Mouse (Mus musculus) G1E (cell line): ENCODE results near the gene Myo1f. TPM values are rescaled to one million over a fixed set of nuclear protein-coding genes. Genes with fewer than 3 reads are reported as not detected.
A peak's percentile ranks its signal among the peaks of the same experiment; 100 is the strongest.

Experiments used
- ATAC-seq: 2 replicates; pipeline ENCODE4 v1.8.0; 2016; ENCODE audit warnings: mild to moderate bottlenecking; ENCODE audit not compliant: insufficient number of reproducible peaks, poor library complexity, low FRiP score, severe bottlenecking; ENCODE audit errors: extremely low read depth
- DNase-seq: peaks from one replicate; pipeline ENCODE4 v3.0.0; 2012; ENCODE audit warnings: low spot score
- H3K27me3 ChIP-seq: 2 replicates; pipeline ENCODE4 v1.6.1; 2012; ENCODE audit warnings: mild to moderate bottlenecking, low read length, inconsistent platforms; ENCODE audit not compliant: insufficient read depth
- H3K36me3 ChIP-seq: replicated peaks from 2 replicates; pipeline ENCODE3; 2012; ENCODE audit warnings: mild to moderate bottlenecking, inconsistent platforms
- H3K4me1 ChIP-seq: 2 replicates; pipeline ENCODE4 v1.6.1; 2012; ENCODE audit warnings: low read depth, low read length, inconsistent platforms, mixed read lengths; ENCODE audit not compliant: insufficient read depth
- H3K4me3 ChIP-seq: 2 replicates; pipeline ENCODE4 v1.5.1; 2012; ENCODE audit warnings: low read depth, mild to moderate bottlenecking, inconsistent platforms, low read length, moderate library complexity, mixed read lengths
- H3K9me3 ChIP-seq: replicated peaks from 2 replicates; pipeline ENCODE4 v1.6.1; 2012; ENCODE audit warnings: inconsistent platforms
- CTCF ChIP-seq: IDR thresholded peaks from 2 replicates; pipeline ENCODE4 v1.5.1; 2012; ENCODE audit warnings: low read depth, low read length, inconsistent platforms, mixed read lengths
- GATA1 ChIP-seq: IDR thresholded peaks from 2 replicates; pipeline ENCODE4 v1.6.1; 2012; ENCODE audit warnings: borderline replicate concordance, low read length, inconsistent platforms, mixed read lengths
- GATA2 ChIP-seq: IDR thresholded peaks from 2 replicates; pipeline ENCODE4 v1.6.1; 2012; ENCODE audit warnings: low read depth, low read length, inconsistent platforms, borderline replicate concordance
- POLR2AphosphoS5 ChIP-seq: IDR thresholded peaks from 2 replicates; pipeline ENCODE4 v1.6.1; 2012; ENCODE audit warnings: low read depth, low read length, inconsistent platforms; ENCODE audit not compliant: insufficient replicate concordance
- TAL1 ChIP-seq: conservative IDR thresholded peaks from 2 replicates; pipeline ENCODE4 v1.6.1; 2012; ENCODE audit warnings: low read depth, low read length, inconsistent platforms, mixed read lengths
- polyA plus RNA-seq: library from polyadenylated mRNA; stranded (reverse); fragments of >175 nt; gene quantifications from 2 replicates; pipeline ENCODE4 v1.2.3, GENCODE M21; 2012
- total RNA-seq, 2 experiments: library from RNA; stranded (forward) in 1 of 2; stranded (reverse) in 1 of 2; fragments of 200-1000 nt in 1 of 2; fragments of >200 nt in 1 of 2; fragmentation: Nextera tagmentation in 1 of 2; gene quantifications; 2 replicates each; pipeline ENCODE4 v1.2.3; 2014 to 2017

Gene Myo1f
- total and polyA plus RNA-seq, 3 experiments = 0.17 to 2.1 (median 0.90) TPM

DNA sequence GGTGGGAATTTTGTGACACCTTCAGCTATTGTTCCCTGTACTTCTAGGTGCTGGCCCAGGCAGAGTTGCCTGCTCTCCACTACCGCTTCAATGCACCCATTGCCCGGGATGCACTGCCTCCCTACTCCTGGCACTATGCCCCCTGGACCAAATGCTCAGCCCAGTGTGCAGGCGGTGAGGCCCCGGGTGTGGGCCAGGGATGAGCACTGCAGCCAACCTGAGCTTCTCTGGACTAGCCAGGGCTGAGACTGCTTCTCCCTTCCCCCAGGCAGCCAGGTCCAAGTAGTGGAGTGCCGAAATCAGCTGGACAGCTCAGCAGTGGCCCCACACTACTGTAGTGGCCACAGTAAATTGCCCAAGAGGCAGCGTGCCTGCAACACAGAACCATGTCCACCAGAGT is 6.3 kb upstream of the Myo1f start:
- no peaks in the 10 kb centered on the region for H3K9me3 ChIP-seq
- DNase-seq (no peak), ATAC-seq (no peak)
- TF ChIP-seq CTCF = no peak
- TF ChIP-seq TAL1 = no peak
- no peak for TF ChIP-seq POLR2AphosphoS5
- TF ChIP-seq GATA2 = no peak
- TF ChIP-seq GATA1 = no peak
- no peaks in the 10 kb centered on the region for H3K4me1 ChIP-seq
- H3K36me3 ChIP-seq = peaks cover 8% of the 10 kb centered on the region
- peaks cover 12% of the 10 kb centered on the region; the same call in 1 of the 2 replicates for H3K27me3 ChIP-seq
- no peak overlapping the region for H3K4me3 ChIP-seq

DNA sequence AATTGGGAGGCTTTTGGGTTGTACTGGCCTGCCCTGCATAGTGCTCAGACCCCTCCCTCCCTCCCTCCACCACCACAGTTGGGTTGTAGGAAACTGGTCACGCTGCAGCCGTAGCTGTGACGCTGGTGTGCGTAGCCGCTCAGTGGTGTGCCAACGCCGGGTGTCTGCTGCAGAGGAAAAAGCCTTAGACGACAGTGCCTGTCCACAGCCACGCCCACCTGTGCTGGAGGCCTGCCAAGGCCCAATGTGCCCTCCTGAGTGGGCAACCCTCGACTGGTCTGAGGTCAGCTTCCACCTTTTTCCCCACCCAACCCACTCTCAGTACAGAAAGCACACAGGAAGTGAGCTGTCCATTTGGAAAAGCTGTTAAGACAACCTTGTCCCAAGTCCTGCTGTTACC is 5.1 kb upstream of the Myo1f start:
- H3K36me3 ChIP-seq = peaks cover 8% of the 10 kb centered on the region
- no peak overlapping the region for H3K4me3 ChIP-seq
- H3K9me3 ChIP-seq = no peaks in the 10 kb centered on the region
- no peak for ATAC-seq
- DNase-seq = no peak
- peaks cover under 1% of the 10 kb centered on the region; the same call in 1 of the 2 replicates for H3K4me1 ChIP-seq
- TF ChIP-seq TAL1 (no peak), CTCF (no peak), GATA1 (no peak), POLR2AphosphoS5 (no peak), GATA2 (no peak)
- H3K27me3 ChIP-seq = peaks cover 8% of the 10 kb centered on the region; the same call in 1 of the 2 replicates

DNA sequence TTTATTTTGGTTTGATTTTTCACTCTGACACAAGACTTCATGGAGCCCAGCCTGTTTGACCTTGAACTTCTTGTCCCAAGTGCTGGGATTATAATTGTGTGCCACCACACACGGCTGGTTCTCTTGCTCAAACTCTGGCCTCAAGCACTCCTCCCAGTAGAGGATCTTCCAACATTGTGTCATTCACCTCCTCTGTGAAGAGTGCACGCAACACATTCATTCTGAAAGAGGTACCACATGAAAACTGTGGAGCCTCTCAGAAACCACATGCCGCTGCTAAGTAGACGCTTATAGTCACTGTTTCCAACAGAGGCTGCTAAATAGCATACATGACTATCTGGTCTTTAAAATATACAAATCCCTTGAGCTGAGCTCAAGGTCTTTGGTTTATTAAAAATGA is 3.4 kb upstream of the Myo1f start:
- peaks cover 10% of the 10 kb centered on the region for H3K27me3 ChIP-seq
- H3K4me1 ChIP-seq = peaks cover 5% of the 10 kb centered on the region; the same call in 1 of the 2 replicates
- no peak for TF ChIP-seq GATA1
- TF ChIP-seq CTCF = no peak
- TF ChIP-seq POLR2AphosphoS5 = no peak
- no peak for TF ChIP-seq TAL1
- TF ChIP-seq GATA2 = no peak
- no peak for DNase-seq
- no peak overlapping the region for H3K4me3 ChIP-seq
- no peak for ATAC-seq
- no peaks in the 10 kb centered on the region for H3K9me3 ChIP-seq
- peaks cover 8% of the 10 kb centered on the region for H3K36me3 ChIP-seq

DNA sequence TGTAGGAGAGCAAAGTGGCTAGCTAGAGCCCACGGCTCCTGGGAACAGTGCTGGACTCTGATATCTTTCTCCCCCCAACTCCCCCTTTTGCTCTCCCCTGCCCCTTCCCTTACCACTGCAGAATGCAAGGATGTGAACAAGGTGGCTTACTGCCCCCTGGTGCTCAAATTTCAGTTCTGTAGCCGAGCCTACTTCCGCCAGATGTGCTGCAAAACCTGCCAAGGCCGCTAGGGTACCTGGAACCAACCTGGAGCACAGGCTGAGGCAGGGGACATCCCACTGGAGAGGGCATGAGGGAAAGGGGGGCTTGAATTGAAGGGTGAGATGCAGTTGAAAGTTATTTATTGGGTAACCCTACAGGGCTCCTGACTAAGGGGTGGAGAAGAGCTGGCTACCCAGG is 2.5 kb upstream of the Myo1f start:
- Histone ChIP-seq H3K36me3 (peaks cover 8% of the 10 kb centered on the region), H3K27me3 (peaks cover 15% of the 10 kb centered on the region), H3K4me1 (peaks cover 5% of the 10 kb centered on the region; the same call in 1 of the 2 replicates), H3K9me3 (no peaks in the 10 kb centered on the region), H3K4me3 (no peak overlapping the region)
- no peak for TF ChIP-seq GATA1
- TF ChIP-seq GATA2 = no peak
- peak; percentile 57 for TF ChIP-seq CTCF
- no peak for TF ChIP-seq TAL1
- TF ChIP-seq POLR2AphosphoS5 = no peak
- peak; percentile 36 for DNase-seq
- ATAC-seq = no peak

DNA sequence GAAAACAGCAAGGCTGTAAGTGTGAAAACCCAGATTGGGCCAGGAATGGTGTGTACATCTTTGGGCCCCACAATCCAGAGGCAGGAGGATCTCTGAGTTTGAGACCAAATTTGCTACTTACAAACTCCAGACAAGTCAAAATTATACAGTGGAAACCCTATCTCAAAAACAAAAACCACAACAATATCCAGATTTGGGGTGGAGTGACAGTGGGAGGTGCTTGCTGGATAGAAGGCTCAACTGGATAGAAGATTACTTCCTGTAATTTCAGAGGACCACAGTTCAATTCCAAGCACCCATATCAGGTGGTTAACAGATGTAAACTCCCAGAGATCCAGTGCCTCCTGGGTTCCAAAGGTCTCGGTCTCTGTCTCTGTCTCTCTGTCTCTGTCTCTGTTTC is 971 bp upstream of the Myo1f start:
- Histone ChIP-seq H3K27me3 (peaks cover 12% of the 10 kb centered on the region), H3K36me3 (peaks cover 3% of the 10 kb centered on the region), H3K4me3 (no peak overlapping the region), H3K9me3 (no peaks in the 10 kb centered on the region), H3K4me1 (peaks cover 5% of the 10 kb centered on the region; the same call in 1 of the 2 replicates)
- TF ChIP-seq GATA1 (no peak), GATA2 (no peak), POLR2AphosphoS5 (no peak), CTCF (no peak), TAL1 (no peak)
- no peak for ATAC-seq
- DNase-seq = no peak

DNA sequence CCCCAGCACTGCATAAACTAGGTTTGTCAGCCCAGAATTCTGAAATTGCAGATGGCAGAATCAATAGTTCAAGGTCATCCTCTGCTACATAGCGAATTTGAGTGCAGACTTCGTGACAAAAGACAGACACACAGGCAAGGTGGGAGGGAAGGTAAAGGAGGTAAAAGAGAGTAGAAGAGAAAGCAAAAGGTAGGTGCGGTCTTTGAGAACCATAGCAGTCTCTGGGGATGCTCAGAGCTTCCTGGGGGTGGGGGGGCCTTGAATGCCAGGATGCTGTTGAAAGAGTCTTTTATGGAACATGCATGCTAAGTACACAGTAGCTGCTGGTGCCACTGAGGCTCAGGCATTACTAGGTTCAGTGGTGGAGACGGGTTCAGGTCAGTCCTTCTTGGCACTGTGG is 2.4 kb downstream of the Myo1f start:
- Histone ChIP-seq H3K36me3 (no peaks in the 10 kb centered on the region), H3K9me3 (no peaks in the 10 kb centered on the region), H3K4me3 (no peak overlapping the region), H3K4me1 (peaks cover 5% of the 10 kb centered on the region; the same call in 1 of the 2 replicates), H3K27me3 (peaks cover 10% of the 10 kb centered on the region)
- TF ChIP-seq TAL1 (no peak), GATA1 (no peak), GATA2 (no peak), CTCF (no peak), POLR2AphosphoS5 (no peak)
- no peak for ATAC-seq
- no peak for DNase-seq
